Mouse (Mus musculus) liver, embryonic 14.5 days (tissue): ENCODE data around the gene Shank2. TPM values are rescaled to one million over a fixed set of nuclear protein-coding genes. Genes with fewer than 3 reads are reported as not detected.

Experiments
- ATAC-seq: fragments of 200-750 bp; cut with Nextera tagmentation; 2 replicates; pipeline ENCODE4 v1.8.0; 2017; ENCODE audit warnings: moderate number of reproducible peaks, mild to moderate bottlenecking, moderate library complexity; ENCODE audit not compliant: insufficient read depth
- DNase-seq, 3 experiments: peaks; one replicate each; pipeline ENCODE4 v3.0.0-alpha.2; 2012 to 2013; ENCODE audit warnings: low read depth in 3 of 3, low spot score in 3 of 3
- H3K27ac ChIP-seq: fragments of 300-500 bp; sonication (generic); 2 replicates; pipeline ENCODE4 v1.5.1; 2014; ENCODE audit warnings: moderate library complexity, mild to moderate bottlenecking, control low read depth, inconsistent platforms
- H3K27me3 ChIP-seq: fragments of 300-500 bp; sonication (generic); 2 replicates; pipeline ENCODE4 v1.6.1; 2014; ENCODE audit warnings: mild to moderate bottlenecking, low read length, moderate library complexity; ENCODE audit not compliant: control insufficient read depth, insufficient read depth
- H3K36me3 ChIP-seq: fragments of 300-500 bp; sonication (generic); replicated peaks from 2 replicates; pipeline ENCODE4 v1.6.1; 2014; ENCODE audit warnings: low read depth; ENCODE audit not compliant: control insufficient read depth, insufficient read depth
- H3K4me1 ChIP-seq, 2 experiments: fragments of 200-500 bp in 1 of 2; fragments of 300-500 bp in 1 of 2; sonication (generic) in 1 of 2; replicated peaks; 2 replicates each; pipeline ENCODE4 v1.6.1; 2012 to 2014; ENCODE audit warnings: antibody characterized with exemption in 1 of 2, inconsistent platforms in 1 of 2, low read length in 1 of 2; ENCODE audit not compliant: control insufficient read depth in 2 of 2, insufficient read depth in 2 of 2
- H3K4me2 ChIP-seq: fragments of 300-500 bp; sonication (generic); 2 replicates; pipeline ENCODE4 v1.6.1; 2014; ENCODE audit warnings: low read depth, mild to moderate bottlenecking, control low read depth, moderate library complexity
- H3K4me3 ChIP-seq, 2 experiments: fragments of 200-500 bp in 1 of 2; fragments of 300-500 bp in 1 of 2; sonication (generic) in 1 of 2; 2 replicates each; pipeline ENCODE4 v1.5.1; 2012 to 2014; ENCODE audit warnings: low read depth in 2 of 2, low read length in 2 of 2, mild to moderate bottlenecking in 2 of 2, control low read depth in 1 of 2, inconsistent platforms in 1 of 2, moderate library complexity in 1 of 2; ENCODE audit not compliant: insufficient read depth in 1 of 2
- H3K9ac ChIP-seq: fragments of 300-500 bp; sonication (generic); replicated peaks from 2 replicates; pipeline ENCODE4 v1.6.1; 2014; ENCODE audit warnings: mild to moderate bottlenecking, control low read depth, moderate library complexity
- H3K9me3 ChIP-seq: fragments of 300-500 bp; sonication (generic); 2 replicates; pipeline ENCODE4 v1.6.1; 2016; ENCODE audit warnings: low read length, mixed read lengths; ENCODE audit not compliant: control insufficient read depth
- CTCF ChIP-seq: IDR thresholded peaks from 2 replicates; pipeline ENCODE4 v1.5.1; 2016; ENCODE audit warnings: antibody characterized with exemption, low read depth, control low read depth
- EP300 ChIP-seq: IDR thresholded peaks from 2 replicates; pipeline ENCODE4 v1.6.1; 2016; ENCODE audit warnings: antibody characterized with exemption, low read depth
- WGBS: fragments of 180-500 bp; shearing (Covaris S2); extraction: QIAGEN DNeasy Blood & Tissue Kit; methylation state at CpG from one replicate; pipeline ENCODE4 v1.1.7; 2014; ENCODE audit not compliant: insufficient replicate concordance; 5-methylcytosine and 5-hydroxymethylcytosine counted together
- polyA plus RNA-seq, 2 experiments: library from polyadenylated mRNA; depleted of rRNA in 1 of 2; stranded (reverse) in 1 of 2; unstranded in 1 of 2; fragments of >200 nt; fragmentation: Nextera tagmentation in 1 of 2; extraction: Ambion mirVana in 1 of 2; gene quantifications; 2 replicates each; pipeline versions ENCODE4 v1.2.1 to v1.2.3; 2012 to 2014

Gene Shank2
- polyA plus RNA-seq, 2 experiments, result 0.17 to 0.35 TPM

DNA sequence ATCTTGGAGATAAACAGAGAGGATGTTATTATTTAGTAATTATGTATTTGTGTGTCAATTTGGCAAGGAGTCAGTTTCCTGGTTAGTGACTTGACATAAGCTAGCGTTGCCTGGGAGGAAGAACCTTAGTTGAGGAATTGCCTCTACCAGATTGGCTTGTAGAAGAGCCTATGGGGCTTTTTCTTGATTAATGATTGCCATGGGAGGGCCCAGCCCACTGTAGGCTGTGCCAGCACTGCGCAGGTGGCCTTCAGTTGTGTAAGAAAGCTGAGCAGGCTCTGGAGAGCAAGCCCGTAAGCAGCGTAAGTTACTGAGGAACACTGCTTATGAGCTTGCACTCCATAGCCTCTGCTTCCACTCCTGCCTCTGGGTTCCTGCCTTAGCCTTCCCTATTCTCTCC lies 7.3 kb downstream of the Shank2 start:
- H3K4me1 ChIP-seq, result 0 out of 4 replicates have a peak, but pooled peaks cover 0 to 3% of the 10 kb centered on the region in 2 experiments
- no peaks in the 10 kb centered on the region for H3K27me3 ChIP-seq
- 59% methylated on average over 4 of the region's 4 CpGs for WGBS
- TF ChIP-seq EP300 (no peak), CTCF (no peak)
- ATAC-seq, result peak; percentile 37; the same call in 1 of the 2 replicates
- H3K36me3 ChIP-seq, result no peaks in the 10 kb centered on the region
- no peak overlapping the region for H3K9ac ChIP-seq
- H3K4me2 ChIP-seq, result no peak overlapping the region
- no peak for DNase-seq
- H3K4me3 ChIP-seq, result no peak overlapping the region
- no peak overlapping the region for H3K27ac ChIP-seq
- no peaks in the 10 kb centered on the region for H3K9me3 ChIP-seq

DNA sequence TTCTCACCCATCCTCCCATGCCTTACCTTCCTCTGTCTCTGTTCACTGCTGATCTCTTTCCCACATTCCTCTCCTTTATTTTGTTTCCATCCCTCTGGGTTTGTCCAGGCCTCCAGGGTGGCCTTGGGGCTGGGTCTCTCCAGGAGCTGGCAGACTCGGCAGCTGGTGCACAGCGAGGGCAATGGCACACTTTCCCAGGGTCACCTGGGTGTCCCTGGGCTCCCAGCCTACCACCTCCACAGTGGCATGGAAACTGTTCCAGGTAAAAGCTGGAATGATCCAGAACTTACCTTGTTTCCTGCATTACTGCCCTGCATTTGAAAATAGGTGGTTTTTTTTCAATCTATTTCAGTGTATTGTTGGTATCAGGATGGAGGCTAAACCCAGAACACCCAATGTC lies 12.8 kb downstream of the Shank2 start:
- no peak overlapping the region for H3K27ac ChIP-seq

DNA sequence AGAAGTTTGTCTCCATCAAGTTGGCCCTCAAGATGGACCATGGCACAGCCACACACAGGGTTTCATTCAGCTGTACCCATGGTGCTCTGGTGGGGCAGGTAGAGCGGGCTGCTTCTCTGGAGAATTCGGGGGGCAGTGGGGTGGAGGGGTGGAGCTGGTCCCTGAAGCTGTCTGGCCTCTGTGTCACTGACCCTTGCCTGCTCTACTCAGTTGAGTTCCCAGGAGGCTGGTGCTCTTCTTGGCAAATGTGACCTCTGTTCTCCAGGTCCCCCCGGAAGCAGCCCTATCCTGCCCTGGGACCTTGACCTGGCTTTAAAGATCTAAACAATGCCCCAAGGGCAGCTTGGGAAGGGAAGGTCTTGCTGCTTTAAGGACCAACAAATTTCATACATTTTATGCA lies 20.1 kb downstream of the Shank2 start:
- WGBS, result 56% methylated on average over 3 of the region's 3 CpGs
- H3K27me3 ChIP-seq, result no peaks in the 10 kb centered on the region
- TF ChIP-seq CTCF (no peak), EP300 (no peak)

More for the DNA sequence above, 12.8 kb downstream of the Shank2 start:
- Histone ChIP-seq H3K36me3 (no peaks in the 10 kb centered on the region), H3K4me1 (no peaks in the 10 kb centered on the region), H3K4me3 (no peak overlapping the region), H3K27me3 (no peaks in the 10 kb centered on the region), H3K9me3 (no peaks in the 10 kb centered on the region), H3K4me2 (no peak overlapping the region), H3K9ac (no peak overlapping the region)
- no peak for DNase-seq
- TF ChIP-seq EP300 (no peak), CTCF (no peak)
- no peak for ATAC-seq
- 58% methylated on average over 2 of the region's 2 CpGs for WGBS

DNA sequence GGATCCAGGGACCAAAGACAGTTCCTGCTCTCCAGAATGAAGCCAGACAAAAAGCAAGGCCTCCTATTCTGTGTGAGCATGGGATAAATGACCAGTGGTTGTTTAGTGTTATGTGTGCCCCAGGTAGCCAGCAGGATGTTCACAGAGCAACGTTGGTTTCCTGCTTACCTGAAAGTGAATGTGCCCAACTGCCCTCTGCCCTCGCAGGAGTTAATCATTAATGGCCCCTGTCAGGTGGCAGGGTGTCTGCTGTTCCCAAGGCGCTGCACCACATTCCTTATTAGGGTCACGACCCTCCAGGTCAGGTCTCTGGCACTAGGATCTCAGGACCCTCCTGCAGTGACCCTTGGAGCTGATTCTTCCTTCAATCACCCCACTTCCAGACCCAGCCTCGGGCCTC lies 21.0 kb downstream of the Shank2 start:
- Histone ChIP-seq H3K4me1 (peaks cover 0 to 4% of the 10 kb centered on the region in 2 experiments; a peak in 1 of 4 replicates), H3K36me3 (no peaks in the 10 kb centered on the region), H3K4me2 (no peak overlapping the region), H3K9ac (no peak overlapping the region), H3K27ac (no peak overlapping the region), H3K4me3 (no peak overlapping the region), H3K27me3 (no peaks in the 10 kb centered on the region), H3K9me3 (no peaks in the 10 kb centered on the region)
- TF ChIP-seq CTCF (no peak), EP300 (no peak)
- peak in 1 of 3 experiments; percentile 16 for DNase-seq
- WGBS, result 24% methylated on average over 5 of the region's 5 CpGs
- ATAC-seq, result peak; percentile 41

More for the DNA sequence above, 20.1 kb downstream of the Shank2 start:
- no peaks in the 10 kb centered on the region for H3K36me3 ChIP-seq
- H3K4me1 ChIP-seq, result peaks cover 0 to 4% of the 10 kb centered on the region in 2 experiments; a peak in 1 of 4 replicates
- DNase-seq (no peak), ATAC-seq (no peak)
- H3K4me2 ChIP-seq, result no peak overlapping the region
- no peaks in the 10 kb centered on the region for H3K9me3 ChIP-seq
- H3K27ac ChIP-seq, result no peak overlapping the region
- no peak overlapping the region for H3K4me3 ChIP-seq
- no peak overlapping the region for H3K9ac ChIP-seq

DNA sequence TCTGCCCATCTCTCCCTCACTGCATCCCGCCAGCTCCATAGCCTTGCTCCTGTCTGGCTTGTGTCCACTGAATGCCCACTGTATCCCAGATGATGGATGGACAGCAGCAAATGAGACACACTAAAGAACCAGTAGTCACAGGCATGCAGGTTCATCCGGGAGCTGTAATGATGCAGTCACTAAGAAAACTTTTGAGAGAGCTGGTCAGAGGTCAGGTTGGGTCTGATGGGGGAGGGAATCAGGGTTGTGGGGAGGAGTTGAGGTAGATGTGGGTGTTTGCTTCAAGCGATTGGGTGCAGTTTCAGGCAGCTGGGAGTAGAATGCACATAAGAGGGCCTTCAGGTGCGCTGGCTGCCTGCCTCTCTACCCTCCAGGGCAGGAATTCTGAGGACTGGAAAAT lies 21.8 kb downstream of the Shank2 start:
- Histone ChIP-seq H3K27me3 (no peaks in the 10 kb centered on the region), H3K9ac (no peak overlapping the region), H3K4me3 (no peak overlapping the region), H3K27ac (no peak overlapping the region), H3K36me3 (no peaks in the 10 kb centered on the region), H3K4me2 (no peak overlapping the region), H3K9me3 (no peaks in the 10 kb centered on the region), H3K4me1 (peaks cover 0 to 4% of the 10 kb centered on the region in 2 experiments; a peak in 1 of 4 replicates)
- peak; percentile 27; the same call in 1 of the 2 replicates for ATAC-seq
- 45% methylated on average over 4 of the region's 4 CpGs for WGBS
- DNase-seq, result no peak
- TF ChIP-seq CTCF, result no peak
- TF ChIP-seq EP300, result no peak
